Mouse (Mus musculus): Measurements from ENCODE around the gene Hist3h2ba.

Gene Hist3h2ba

GRCm38 (mm10) chr11:58985299-58985917, 36.7 kb downstream of the Hist3h2ba start:
- DNase-seq (ENCODE audit: low spot score), result no peak

- no peak for DNase-seq (ENCODE audit: low spot score)
These were observed 40.4 kb downstream of the Hist3h2ba start for GRCm38 (mm10) chr11:58989166-58989565.

GRCm38 (mm10) chr11:58990141-58990540, 41.4 kb downstream of the Hist3h2ba start:
- DNase-seq (ENCODE audit: low spot score), result no peak

GRCm38 (mm10) chr11:58990794-58991193, 42.1 kb downstream of the Hist3h2ba start:
- DNase-seq (ENCODE audit: low spot score), result no peak

- no peak for DNase-seq (ENCODE audit: low spot score)
These were observed 43.2 kb downstream of the Hist3h2ba start for GRCm38 (mm10) chr11:58991911-58992310.

- DNase-seq (ENCODE audit: low spot score), result no peak
These were observed 44.5 kb downstream of the Hist3h2ba start for GRCm38 (mm10) chr11:58993091-58993670.

GRCm38 (mm10) chr11:58994337-58994826, 45.7 kb downstream of the Hist3h2ba start:
- peak; percentile 67 for DNase-seq (ENCODE audit: low spot score)

GRCm38 (mm10) chr11:58995061-58995806, 46.5 kb downstream of the Hist3h2ba start:
- no peak for DNase-seq (ENCODE audit: low spot score)

GRCm38 (mm10) chr11:58995807-58996370, 47.2 kb downstream of the Hist3h2ba start:
- DNase-seq (ENCODE audit: low spot score), result peak; percentile 34

GRCm38 (mm10) chr11:58997541-58997940, 48.8 kb downstream of the Hist3h2ba start:
- no peak for DNase-seq (ENCODE audit: low spot score)

Data from lung, postnatal 25 days (tissue).